Mouse (Mus musculus): ENCODE data around the gene Marcksl1. TPM values are rescaled to one million over a fixed set of nuclear protein-coding genes. Genes with fewer than 3 reads are reported as not detected.

The Marcksl1 gene
- polyA plus RNA-seq, 1 experiment from 2014 or later, result 1,580 TPM

Small RNAs within 50 kb of the gene (microRNA-seq; reads per million reads assigned to microRNA genes)
- gene Mir8119, result not detected

Other genes starting within 250 kb of the Marcksl1 start
- gene Sync, start 226.0 kb upstream of the Marcksl1 start, polyA plus RNA-seq (2014; fragmentation: Nextera tagmentation; extraction: Ambion mirVana), result 1.2 and 2.2 TPM in 2 replicates
- 251 and 261 TPM in 2 replicates for gene Rbbp4, start 178.2 kb upstream of the Marcksl1 start, polyA plus RNA-seq (2014; fragmentation: Nextera tagmentation; extraction: Ambion mirVana)
- 17.7 and 23.7 TPM in 2 replicates for gene Zbtb8os, start 177.9 kb upstream of the Marcksl1 start, polyA plus RNA-seq (2014; fragmentation: Nextera tagmentation; extraction: Ambion mirVana)
- gene Zbtb8a, start 135.5 kb upstream of the Marcksl1 start, polyA plus RNA-seq (2014; fragmentation: Nextera tagmentation; extraction: Ambion mirVana), result 11.4 and 14.6 TPM in 2 replicates
- 15.0 and 17.6 TPM in 2 replicates for gene Zbtb8b, start 72.7 kb upstream of the Marcksl1 start, polyA plus RNA-seq (2014; fragmentation: Nextera tagmentation; extraction: Ambion mirVana)
- 29.5 and 33.8 TPM in 2 replicates for gene Bsdc1, start 52.0 kb upstream of the Marcksl1 start, polyA plus RNA-seq (2014; fragmentation: Nextera tagmentation; extraction: Ambion mirVana)
- gene Tssk3, start 22.6 kb upstream of the Marcksl1 start, polyA plus RNA-seq (2014; fragmentation: Nextera tagmentation; extraction: Ambion mirVana), result 0.16 and 0.46 TPM in 2 replicates
- 0.55 and 0.78 TPM in 2 replicates for gene Fam229a, start 22.4 kb upstream of the Marcksl1 start, polyA plus RNA-seq (2014; fragmentation: Nextera tagmentation; extraction: Ambion mirVana)
- gene Hdac1, start 29.1 kb downstream of the Marcksl1 start, polyA plus RNA-seq (2014; fragmentation: Nextera tagmentation; extraction: Ambion mirVana), result 76.0 and 79.8 TPM in 2 replicates
- 10.6 and 13.0 TPM in 2 replicates for gene Lck, start 60.1 kb downstream of the Marcksl1 start, polyA plus RNA-seq (2014; fragmentation: Nextera tagmentation; extraction: Ambion mirVana)
- 0.39 and 1.0 TPM in 2 replicates for gene Fam167b, start 65.0 kb downstream of the Marcksl1 start, polyA plus RNA-seq (2014; fragmentation: Nextera tagmentation; extraction: Ambion mirVana)
- gene Eif3i, start 87.1 kb downstream of the Marcksl1 start, polyA plus RNA-seq (2014; fragmentation: Nextera tagmentation; extraction: Ambion mirVana), result 226 and 227 TPM in 2 replicates
- gene Tmem234, start 87.1 kb downstream of the Marcksl1 start, polyA plus RNA-seq (2014; fragmentation: Nextera tagmentation; extraction: Ambion mirVana), result 166 and 188 TPM in 2 replicates
- gene Dcdc2b, start 100.7 kb downstream of the Marcksl1 start, polyA plus RNA-seq (2014; fragmentation: Nextera tagmentation; extraction: Ambion mirVana), result 2.7 and 5.4 TPM in 2 replicates
- gene Iqcc, start 105.5 kb downstream of the Marcksl1 start, polyA plus RNA-seq (2014; fragmentation: Nextera tagmentation; extraction: Ambion mirVana), result 28.5 and 31.3 TPM in 2 replicates
- gene Ccdc28b, start 110.4 kb downstream of the Marcksl1 start, polyA plus RNA-seq (2014; fragmentation: Nextera tagmentation; extraction: Ambion mirVana), result 127 and 128 TPM in 2 replicates
- 48.5 and 52.9 TPM in 2 replicates for gene Txlna, start 127.5 kb downstream of the Marcksl1 start, polyA plus RNA-seq (2014; fragmentation: Nextera tagmentation; extraction: Ambion mirVana)
- gene Kpna6, start 159.2 kb downstream of the Marcksl1 start, polyA plus RNA-seq (2014; fragmentation: Nextera tagmentation; extraction: Ambion mirVana), result 16.3 and 21.3 TPM in 2 replicates
- 25.6 and 29.5 TPM in 2 replicates for gene Tmem39b, start 183.3 kb downstream of the Marcksl1 start, polyA plus RNA-seq (2014; fragmentation: Nextera tagmentation; extraction: Ambion mirVana)
- 120 and 125 TPM in 2 replicates for gene Khdrbs1, start 228.7 kb downstream of the Marcksl1 start, polyA plus RNA-seq (2014; fragmentation: Nextera tagmentation; extraction: Ambion mirVana)

Data from hindbrain, embryonic 14.5 days (tissue).